Mouse (Mus musculus) cerebellum, adult 2 months (tissue): ENCODE data around the gene Ebi3.

Experiments used
- CTCF ChIP-seq: fragments of 200-500 bp; IDR thresholded peaks from 2 replicates; pipeline ENCODE4 v1.5.1; 2011; ENCODE audit warnings: low read depth, mild to moderate bottlenecking, control low read depth, low read length, moderate library complexity, borderline replicate concordance; ENCODE audit not compliant: insufficient read depth
- POLR2A ChIP-seq: fragments of 200-500 bp; IDR thresholded peaks from 2 replicates; pipeline ENCODE4 v1.6.1; 2011; ENCODE audit warnings: low read length, control low read depth, borderline replicate concordance; ENCODE audit not compliant: insufficient read depth

GRCm38 (mm10) chr17:55959946-55960740 lies 7.7 kb downstream of the Ebi3 start:
- TF ChIP-seq CTCF (no peak), POLR2A (no peak)
